Mouse (Mus musculus) hindlimb bud, embryonic 11.5 days (tissue): ENCODE data around the gene Tgfbr3.

Source experiments
- DNase-seq: peaks from one replicate; pipeline ENCODE4 v3.0.0-alpha.2; 2012; ENCODE audit warnings: low read depth, low spot score; ENCODE audit errors: extremely low spot score

Tgfbr3 gene

DNA sequence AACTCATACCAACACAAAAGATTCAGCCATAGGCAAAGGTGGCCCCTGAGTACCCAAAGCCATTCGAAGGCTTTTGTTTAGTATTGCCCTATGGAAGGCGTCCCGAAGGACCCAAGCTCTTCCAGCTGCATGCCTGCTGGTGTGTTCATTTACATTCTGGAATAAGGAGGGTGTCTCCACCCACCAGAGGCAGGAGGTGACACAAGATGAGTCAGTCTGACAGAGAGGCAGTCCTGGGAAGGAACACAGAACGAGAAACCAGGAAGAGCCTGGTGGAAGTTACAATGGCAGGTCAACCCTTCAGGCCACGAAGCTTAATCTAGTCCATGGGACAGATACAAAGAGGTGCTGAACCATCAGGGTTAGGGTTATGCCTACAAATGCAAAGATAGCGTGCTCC, 169.5 kb downstream of the Tgfbr3 start:
- no peak for DNase-seq

DNA sequence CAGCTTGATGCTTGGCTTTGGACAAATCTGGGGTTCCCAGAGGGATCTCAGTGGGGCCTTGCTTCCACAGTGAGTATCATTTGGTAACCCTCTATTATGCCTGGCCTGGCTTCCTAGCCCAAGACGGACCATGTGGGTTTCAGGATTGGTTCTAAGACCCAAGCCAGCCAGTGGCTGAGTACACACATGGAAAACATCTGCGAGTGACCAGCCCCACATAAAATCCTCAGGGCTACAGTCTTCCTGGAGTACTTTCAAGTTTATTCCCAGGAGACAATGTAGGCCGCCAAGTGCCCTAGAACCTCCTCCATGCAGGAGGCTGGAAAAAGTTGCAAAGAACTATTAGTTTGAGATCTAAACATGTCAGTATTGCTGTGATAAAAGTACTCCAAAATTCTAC, 172.6 kb downstream of the Tgfbr3 start:
- no peak for DNase-seq

DNA sequence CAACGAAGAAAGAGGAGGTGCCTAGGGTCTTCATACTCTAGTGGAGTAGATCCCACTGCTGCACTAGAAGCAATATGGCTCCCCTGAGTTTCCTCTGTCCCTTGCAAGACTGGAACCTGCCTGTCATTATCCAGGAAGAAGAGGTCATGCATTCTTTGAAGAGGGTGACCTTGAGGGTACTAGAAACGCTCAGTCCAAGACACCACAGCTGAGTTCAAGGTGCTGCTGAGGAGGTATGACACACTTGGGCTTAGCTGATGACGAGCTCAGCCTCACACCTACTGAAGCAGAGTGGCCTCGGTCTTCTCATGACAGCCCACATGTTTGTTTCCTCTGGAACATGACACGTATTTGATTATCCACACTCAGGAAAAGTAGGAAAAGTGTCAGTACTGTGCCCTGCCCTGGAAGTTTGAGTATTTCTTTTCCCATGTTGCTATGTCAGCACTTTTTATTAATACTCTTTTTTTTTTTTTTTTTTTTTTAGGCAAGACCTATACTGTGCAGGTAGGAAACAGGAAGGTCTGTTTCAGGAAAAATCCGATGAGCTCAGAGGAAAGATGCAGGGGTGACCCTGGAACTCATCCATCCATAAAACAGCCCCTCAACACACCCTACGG, 176.7 kb downstream of the Tgfbr3 start:
- DNase-seq = no peak

DNA sequence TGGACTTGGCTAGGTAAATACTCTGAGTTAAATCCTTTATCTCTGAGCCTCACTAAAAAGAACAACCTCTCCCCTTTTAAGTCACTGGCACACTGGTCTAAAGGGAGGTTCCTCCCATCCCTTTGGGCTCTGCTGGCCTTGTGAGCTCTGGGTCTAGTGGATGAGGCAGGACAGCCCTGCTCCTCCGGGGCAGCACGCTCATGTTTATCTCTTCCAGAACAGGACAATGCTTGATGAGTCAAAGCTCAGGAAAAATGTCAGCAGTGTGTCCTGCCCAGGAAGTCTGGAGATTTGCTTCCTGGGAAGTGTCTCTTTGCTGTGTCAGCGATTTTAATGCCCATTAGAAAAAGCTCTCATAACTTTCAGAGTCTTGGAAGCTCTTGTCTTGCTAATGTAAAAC, 177.6 kb downstream of the Tgfbr3 start:
- DNase-seq = no peak

DNA sequence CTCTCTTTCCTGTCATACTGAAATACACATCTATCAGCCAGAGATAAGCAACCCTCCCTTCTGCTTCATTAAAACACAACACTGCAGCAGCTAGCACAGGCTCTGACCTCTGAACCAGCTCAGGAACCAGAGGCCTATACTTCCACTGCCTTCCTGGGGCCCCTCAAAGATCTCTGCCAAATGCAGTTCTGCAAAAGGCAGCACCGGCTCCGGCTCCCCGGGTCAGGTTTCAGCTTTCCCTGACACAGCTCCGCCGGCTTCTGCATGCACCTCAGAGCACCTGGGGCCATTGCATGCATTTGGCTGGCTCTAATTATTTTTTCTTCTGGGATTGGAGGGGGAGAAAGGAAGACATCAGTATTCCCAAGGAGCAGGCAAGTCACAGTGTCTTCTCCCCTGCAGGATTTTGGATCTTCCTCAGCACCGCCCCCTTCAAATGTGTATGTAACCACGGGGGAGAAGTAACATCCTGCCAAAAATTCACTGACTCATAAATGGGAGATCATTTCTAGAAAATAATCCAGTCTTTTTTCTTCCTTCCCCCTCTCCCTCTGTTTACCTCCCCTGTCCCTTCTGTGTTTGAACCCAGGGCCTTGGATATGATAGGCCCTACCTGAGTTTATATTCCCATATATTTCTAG, 178.4 kb downstream of the Tgfbr3 start:
- DNase-seq = peak; percentile 49

DNA sequence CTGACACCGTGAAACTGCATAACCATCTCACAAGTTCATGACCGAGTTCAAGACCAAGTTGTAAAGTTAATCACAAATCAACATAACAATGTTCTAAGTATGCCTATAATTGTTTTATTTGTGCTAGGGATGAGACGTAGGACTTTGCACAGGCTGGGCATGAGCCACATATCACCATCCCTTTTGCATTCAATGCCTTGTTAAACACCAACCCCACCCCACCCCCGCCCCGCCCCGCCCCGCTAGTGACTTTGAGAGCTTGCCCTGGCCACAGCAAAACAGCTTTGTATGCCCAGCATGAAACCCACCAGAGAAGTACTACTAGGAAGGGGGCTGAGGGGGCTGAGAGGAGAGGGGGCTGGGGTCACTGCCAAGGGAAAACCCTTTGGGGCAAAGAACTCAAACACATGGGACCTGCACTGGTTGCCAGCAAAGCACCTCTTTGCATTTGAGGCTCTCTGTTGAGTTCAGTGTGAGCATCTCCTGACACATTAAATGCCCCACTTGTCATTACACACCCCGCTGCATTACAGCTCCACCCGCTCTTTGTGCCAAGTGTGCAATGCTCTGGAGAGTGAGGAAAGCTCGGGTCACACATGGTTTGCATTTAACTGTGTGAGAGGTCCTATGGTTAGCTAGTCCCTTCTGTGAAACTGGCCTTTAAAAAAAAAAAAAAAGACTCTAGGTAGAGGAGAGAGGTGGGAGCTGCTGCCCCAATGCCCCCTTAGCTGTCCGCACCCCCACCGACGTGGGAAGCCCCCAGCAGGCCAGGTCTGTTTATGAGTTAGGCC, 179.1 kb downstream of the Tgfbr3 start:
- DNase-seq = peak; percentile 56

DNA sequence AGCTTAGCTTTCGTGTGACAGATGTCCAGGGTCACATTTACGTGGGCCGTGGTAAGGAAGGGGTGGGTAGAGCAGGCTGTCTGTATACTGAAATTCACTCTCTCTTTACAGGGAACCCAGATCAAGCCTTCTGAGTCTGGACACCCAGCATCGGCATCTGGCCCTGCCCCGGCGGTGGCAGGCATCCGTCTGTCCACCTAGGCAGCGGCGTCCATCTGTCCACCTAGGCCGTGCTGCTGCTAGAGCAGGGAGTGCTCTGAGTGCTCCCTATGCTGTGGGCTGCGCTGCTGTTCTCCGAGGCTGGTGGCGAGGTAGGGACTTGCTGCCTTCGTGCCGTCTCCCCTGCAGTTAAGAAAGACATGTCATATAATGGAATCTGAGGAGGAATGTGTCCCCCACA, 180.0 kb downstream of the Tgfbr3 start:
- DNase-seq = no peak

DNA sequence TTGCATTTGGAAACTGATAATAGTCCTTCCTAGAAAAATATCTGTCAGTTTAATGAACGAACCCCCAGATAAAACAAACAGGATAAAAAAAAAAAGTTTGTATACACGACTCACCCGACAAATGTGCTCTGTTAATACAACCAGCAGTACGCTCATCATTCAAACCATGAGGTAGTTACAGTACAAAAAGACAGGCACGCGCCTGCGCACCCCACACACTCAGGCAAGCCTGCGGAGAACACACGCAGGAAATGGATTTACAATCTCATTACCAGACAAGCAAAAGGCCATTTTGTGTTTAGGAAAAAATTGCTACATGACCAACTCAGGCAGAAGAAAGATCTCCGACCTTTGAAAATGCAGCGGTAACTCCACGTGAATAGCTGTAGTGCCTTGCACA, 182.6 kb downstream of the Tgfbr3 start:
- no peak for DNase-seq

DNA sequence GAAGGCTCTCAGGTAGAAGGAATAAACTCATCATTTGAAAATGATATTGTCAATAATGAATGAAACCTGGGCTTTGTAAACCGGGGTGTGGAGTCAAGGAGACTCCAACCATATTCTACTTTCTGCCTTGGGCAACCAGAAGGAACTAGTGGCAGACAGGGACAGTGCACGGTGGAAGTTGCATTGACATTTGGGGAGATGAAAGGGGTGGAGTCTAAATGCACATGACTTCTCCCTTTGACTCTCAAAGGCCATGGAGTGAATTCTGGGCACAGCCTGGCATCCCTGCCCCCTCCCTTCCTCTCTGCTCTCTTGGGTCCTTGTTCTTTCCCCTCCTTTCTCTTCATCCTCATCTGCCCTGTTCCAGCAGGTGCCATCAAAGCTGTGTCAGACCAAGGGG, 183.3 kb downstream of the Tgfbr3 start:
- DNase-seq = no peak

DNA sequence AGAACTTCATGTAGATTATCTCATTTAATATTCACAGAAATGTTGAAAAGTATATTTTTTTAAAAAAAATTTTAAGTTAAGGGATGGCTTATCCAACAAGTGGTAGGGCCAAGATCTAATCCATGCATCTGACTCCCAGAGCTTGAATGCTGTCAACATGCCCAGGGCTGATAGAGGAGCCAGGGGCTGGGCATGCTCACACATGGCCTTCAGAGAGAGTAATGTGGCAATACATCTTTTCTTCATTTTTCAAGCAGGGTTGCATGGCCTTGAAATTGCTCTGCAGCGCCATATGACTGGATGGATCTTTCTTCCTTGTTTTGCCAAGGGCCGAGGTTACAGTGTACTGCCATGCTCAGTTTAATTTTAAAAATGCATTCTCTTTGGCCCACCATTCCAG, 185.8 kb downstream of the Tgfbr3 start:
- DNase-seq = no peak

DNA sequence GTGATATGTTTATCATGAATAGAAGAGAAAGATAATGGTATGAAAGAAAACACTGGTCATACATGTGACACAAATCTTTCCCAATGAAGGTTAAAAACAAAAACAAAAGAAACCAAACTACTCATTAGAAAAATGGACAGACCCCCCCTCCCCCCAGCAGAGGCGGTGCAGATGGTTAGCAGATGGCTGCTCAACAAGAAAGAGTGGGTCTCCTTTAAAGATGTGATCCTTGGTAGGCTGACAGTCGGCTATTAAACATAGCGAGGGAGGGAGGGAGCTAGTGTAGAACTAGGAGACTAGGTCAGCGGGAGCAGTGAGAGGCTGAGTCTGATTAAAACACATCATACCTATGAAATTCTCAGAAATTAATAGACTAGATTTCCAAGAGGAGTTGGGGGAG, 186.5 kb downstream of the Tgfbr3 start:
- DNase-seq = no peak

DNA sequence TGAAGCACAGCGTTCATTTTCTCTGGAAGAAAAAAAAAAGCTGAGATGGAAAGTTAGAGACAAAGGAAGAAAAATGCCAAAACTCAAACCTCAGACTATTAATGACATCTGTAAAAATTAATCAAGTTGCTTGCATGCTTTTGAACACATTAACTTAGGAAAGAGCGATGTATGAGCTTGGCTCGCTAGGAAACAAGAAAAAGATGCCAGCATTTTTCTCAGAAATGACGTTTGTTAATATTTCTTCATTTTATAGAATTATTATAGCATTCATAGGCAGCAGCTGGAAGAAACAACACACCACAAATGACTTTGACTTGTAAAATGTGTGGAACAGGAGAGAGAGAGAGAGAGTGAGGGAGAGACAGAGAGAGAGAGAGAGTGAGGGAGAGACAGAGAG, 187.7 kb downstream of the Tgfbr3 start:
- no peak for DNase-seq

DNA sequence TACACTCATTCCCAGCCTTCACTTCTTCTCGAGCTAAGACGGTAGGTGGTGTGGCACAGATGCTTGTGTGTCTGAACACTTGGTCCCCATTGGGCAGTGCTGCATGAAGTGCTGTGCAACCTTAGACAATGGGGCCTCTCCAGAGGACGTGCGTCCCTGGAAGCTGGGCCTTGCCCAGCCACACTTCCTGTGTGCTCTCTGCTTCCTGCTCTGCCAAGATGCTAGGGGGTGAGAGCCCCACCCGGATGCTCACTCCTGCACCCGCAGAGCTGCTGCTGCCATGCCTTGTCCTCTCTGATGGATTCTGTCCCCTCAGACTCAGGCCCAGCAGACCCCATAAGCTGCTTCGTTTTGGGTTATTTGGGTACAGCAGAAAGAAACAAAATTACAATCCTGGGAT, 188.3 kb downstream of the Tgfbr3 start:
- DNase-seq = no peak

DNA sequence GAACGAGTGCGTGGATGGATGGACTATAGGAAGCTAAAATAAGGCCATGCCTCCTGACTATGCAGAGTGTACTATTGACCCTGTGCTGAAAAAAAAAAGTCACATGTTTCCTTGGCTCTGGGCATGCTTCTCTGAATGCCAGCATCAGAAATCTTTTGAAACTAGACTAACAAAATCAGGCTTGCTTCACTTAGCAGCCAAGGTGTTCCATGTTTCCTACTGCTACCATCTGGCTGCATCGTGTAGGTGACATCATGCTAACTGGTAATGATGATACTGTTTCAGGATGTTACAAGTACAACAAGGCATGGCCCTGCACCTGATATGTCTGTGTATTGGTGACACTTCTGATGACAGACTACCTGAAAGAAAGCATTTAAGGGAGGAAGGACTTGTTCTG, 189.8 kb downstream of the Tgfbr3 start:
- no peak for DNase-seq

DNA sequence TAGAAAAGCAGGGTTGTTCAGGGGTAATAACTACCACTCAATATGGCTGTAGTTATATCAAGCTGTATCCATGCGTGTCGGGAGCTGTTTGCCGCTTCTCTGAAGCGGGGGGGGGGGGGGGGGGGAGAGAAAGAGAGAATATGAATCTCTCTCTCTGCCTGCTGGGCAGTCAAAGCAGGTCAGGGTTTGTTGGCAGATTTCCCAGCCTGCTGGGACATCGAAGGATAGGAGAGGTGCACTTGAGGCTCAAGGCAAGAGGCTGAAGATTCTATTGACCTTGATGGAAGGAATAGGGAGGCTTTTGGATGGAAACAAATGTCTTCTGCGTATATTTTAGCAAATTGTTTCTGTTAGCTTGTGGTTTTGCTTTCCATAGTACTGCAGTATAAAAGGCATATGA, 190.4 kb downstream of the Tgfbr3 start:
- DNase-seq = no peak

DNA sequence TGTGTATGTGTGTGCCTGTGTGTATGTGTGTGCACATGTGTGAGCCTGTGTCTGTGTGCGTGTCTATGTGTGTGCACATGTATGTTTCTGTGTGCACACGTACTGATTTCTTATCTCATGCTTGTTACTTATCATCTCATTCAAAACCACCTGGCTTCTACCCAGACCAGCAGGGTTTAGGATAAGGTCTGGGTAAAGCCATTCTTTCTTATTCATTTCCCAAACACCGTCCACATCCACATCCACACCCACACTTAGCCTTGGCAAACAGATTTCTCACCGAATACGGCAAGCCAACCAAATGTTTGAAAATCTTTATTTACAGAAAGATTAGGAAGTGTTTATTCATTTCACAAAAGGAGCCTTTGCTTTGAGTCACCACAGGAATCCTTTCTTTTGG, 191.4 kb downstream of the Tgfbr3 start:
- no peak for DNase-seq

DNA sequence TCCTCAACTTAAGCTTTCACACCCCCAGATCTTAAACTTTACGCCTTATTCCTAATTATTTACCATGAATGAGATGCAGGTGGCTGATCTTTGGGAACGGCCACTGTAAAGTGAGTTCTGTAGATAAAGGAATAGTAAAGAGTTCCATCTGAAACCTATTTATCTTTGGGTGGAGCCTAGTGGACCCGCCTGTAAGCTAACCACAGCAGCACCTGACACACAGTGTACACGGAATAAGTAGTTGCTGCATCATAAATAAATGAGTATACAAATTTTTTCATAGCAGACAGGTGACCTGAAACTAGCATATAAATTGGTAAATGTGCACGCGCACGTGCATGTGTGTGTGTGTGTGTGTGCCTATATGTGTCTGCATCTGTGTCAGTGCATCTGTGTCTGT, 192.1 kb downstream of the Tgfbr3 start:
- no peak for DNase-seq

DNA sequence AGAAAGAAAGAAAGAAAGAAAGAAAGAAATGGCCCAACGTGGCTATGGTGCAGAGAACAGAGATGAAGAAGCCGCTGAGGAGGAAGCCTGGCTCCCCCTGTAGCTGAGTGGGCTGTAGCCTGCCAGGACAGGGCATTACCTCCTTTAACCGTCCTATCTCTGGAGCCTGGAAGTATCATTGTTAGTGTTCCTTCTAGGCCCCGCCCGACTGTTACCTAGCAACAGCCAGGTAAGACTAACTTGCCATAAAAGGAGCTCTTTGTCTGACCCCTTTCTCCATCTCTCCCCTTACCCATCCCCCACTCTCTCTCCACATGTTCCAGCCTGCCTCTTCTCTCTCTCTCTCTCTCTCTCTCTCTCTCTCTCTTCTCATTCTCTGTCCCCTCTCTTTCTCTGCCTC, 195.2 kb downstream of the Tgfbr3 start:
- DNase-seq = no peak

DNA sequence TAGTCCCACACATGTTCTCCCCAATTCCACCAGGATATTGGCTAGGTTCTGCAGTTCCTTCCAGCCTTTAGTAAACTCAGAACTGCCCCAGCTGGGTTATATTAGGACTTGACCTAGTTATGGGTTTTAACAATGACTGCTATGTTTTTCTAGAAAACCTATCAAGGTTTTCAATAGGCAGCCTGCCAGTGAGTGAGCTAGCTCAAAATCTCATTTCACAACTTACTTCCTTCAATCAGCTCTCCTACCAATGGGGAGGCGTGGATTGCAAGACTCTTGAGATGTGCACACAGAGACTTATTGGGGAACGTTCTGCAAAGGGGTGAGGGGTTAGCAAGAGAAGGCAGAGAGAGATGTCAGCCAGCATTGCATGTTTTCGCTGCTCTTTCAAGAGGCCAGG, 196.2 kb downstream of the Tgfbr3 start:
- DNase-seq = no peak

DNA sequence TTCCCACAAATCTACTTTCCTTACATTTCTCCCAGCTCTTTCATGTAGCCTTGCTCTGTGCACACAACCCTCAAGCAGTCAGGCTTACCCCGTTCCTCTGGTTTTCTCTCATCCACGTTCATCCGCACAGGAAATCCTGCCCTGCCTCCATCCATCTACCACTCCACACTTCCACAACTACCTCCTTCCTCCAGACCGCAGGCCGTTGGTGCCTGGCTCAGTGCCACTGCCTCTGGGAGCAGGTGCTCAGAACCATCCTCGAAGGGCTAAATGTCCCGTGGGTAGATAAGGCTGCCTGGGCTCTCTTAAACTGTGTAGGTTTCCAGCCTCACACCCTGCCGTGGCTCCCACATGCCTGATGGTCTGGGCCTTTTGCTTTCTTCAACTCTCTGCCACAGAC, 197.3 kb downstream of the Tgfbr3 start:
- no peak for DNase-seq

DNA sequence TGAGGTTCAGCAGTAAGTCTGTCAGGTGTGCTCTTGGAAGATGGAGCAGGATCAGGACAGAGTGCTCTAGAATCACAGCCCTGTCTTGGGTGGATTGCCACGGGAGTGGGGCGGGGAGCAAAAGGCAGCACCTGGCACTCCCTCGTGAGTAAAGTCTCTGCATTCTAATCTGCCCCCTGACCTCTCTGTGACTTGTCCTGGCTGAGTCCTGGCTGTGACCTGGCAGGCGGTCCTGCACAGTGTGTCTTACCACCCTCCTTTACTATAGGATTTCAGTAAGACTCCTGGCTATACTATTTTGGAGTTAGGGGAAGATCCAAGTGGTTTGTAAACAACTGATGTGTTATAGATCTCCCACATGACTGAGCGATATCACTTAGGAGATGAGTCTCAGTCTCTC, 199.5 kb downstream of the Tgfbr3 start:
- DNase-seq = no peak
